Mouse (Mus musculus): Measurements from ENCODE around the gene Fv1. TPM values are rescaled to one million over a fixed set of nuclear protein-coding genes. Genes with fewer than 3 reads are reported as not detected.
"Not testable (repeated sequence)": the region's sequence is repeated elsewhere in the genome, so short reads cannot be mapped to it uniquely, and the experiment has no call there.

Fv1 gene
- polyA plus RNA-seq, 1 experiment from 2014 or later: 16.4 TPM

DNA sequence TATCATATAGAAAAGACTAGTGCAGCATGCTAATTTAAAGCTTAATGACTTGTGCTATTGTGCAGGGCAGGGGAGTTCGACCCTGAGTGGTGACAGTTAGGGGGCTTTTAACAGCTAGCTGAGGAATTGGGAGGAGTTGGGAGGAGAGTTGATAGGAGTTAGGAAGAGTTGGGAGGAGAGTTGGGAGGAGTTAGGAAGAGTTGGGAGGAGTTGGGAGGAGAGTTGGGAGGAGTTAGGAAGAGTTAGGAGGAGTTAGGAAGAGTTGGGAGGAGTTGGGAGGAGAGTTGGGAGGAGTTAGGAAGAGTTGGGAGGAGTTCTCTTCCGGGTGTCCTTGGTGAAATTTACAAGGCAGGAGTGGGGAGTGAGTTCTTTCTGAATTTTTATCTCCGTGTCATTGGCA is 2.0 kb upstream of the Fv1 start:
- WGBS: 54% methylated on average over 3 of the region's 3 CpGs
- peak overlapping the region; percentile 85; the same call in 1 of the 2 replicates for H3K4me3 ChIP-seq
- not testable (repeated sequence) for H3K27ac ChIP-seq; H3K9me3 ChIP-seq; DNase-seq (ENCODE audit: extremely low spot score, low spot score); H3K27me3 ChIP-seq (ENCODE audit: poor library complexity, severe bottlenecking)
- H3K4me1 ChIP-seq: peaks cover 33% of the 10 kb centered on the region
- peaks cover 62% of the 10 kb centered on the region for H3K36me3 ChIP-seq (replicated peaks)

DNA sequence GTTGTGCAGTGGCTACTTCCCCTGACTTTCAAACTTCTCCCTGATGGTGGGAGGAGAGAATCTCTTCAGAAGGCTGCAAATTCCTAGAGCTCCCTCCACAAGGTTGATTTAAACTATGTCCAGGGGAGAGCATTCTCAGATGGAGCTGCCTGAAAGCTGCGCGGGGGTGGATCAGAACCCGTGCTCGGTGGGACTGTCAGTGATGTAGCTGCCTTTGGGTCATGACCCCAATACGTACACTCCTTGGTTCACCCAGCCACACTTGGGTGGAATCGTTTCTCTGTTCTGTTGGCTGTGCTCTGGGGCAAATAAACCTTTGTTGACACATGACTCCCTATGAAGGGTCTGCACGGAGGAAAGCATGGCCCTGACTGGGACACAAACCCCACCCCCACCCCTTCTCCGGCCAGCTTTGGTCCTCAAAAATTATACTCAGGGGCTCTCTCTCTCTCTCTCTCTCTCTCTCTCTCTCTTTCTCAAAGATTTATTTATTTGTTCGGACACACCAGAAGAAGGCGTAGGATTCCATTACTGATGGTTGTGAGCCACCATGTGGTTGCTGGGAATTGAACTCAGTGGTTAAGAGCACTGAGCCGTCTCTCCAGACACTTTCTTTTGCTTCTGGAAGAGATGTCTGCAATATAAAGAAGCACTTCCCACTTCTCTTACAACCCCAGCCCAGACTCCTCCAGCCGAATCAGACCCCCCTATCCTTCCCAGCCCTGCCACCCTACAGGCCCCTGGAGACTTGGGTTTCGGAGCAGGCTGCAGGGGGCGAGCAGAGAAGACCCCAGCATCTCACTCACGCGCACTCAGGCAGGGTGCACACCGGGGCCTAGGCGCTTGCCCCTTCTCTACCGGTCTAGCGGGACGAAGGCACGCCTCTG is 973 bp upstream of the Fv1 start:
- DNase-seq (ENCODE audit: extremely low spot score, low spot score): no peak
- no peaks in the 10 kb centered on the region for H3K27me3 ChIP-seq (ENCODE audit: poor library complexity, severe bottlenecking)
- peaks cover 62% of the 10 kb centered on the region for H3K36me3 ChIP-seq (replicated peaks)
- H3K4me3 ChIP-seq: peak overlapping the region; percentile 85
- H3K9me3 ChIP-seq: peaks cover 3% of the 10 kb centered on the region; the same call in 1 of the 2 replicates
- H3K27ac ChIP-seq: peak overlapping the region; percentile 92
- WGBS: 9% methylated on average over 22 of the region's 22 CpGs
- H3K4me1 ChIP-seq: peaks cover 33% of the 10 kb centered on the region

DNA sequence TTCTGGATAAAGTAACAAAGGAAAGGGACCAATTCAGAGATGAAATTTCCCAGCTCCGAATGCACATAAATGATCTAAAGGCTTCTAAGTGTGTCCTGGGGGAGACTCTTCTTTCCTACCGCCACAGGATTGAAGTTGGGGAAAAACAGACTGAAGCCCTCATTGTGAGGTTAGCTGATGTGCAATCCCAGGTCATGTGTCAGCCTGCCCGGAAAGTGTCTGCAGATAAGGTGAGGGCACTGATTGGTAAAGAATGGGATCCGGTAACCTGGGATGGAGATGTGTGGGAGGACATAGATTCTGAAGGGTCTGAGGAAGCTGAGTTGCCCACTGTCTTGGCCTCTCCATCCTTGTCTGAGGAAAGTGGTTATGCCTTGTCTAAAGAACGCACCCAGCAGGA is 459 bp downstream of the Fv1 start:
- WGBS: 20% methylated on average over 5 of the region's 5 CpGs
- Histone ChIP-seq H3K36me3 (replicated peaks) (peaks cover 63% of the 10 kb centered on the region), H3K4me3 (peak overlapping the region; percentile 85), H3K27me3 (ENCODE audit: poor library complexity, severe bottlenecking) (no peaks in the 10 kb centered on the region), H3K9me3 (peaks cover 3% of the 10 kb centered on the region; the same call in 1 of the 2 replicates), H3K4me1 (peaks cover 33% of the 10 kb centered on the region), H3K27ac (peak overlapping the region; percentile 92)
- DNase-seq (ENCODE audit: extremely low spot score, low spot score): no peak

DNA sequence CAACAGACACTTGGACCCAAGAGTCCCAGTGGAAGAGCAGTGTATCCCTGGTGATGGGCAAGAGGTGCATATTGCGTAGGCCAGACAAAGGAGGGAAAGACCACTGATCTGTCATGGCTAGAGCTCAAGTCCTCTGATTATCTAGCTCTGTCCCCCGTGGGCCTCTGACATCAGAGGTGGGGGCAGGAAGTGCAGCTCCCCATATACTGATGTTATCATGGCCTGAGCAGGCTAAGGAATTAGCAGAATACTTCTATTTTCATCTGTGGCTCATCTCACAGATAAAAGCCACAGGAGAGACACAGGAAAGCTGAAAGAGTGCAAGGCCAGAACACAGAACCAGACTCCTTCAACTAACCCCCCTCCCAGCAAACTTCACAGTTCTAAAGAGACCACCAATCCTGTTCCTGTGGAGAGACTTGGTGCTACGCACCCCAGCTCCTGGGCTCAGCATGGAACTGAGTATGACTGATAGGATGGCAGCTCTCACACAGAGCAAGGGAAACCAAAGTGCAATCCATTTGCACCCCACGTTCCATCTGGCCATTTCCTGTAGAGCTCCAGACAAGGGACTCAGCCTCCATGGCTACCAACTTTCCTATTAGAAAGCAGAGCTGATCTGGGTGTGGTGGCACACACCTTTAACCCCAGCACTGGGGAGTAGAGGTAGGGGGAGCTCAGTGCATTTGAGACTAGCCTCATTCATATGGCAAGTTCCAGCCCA is 7.2 kb downstream of the Fv1 start:
- Histone ChIP-seq H3K4me1 (no peaks in the 10 kb centered on the region; the same call in 1 of the 2 replicates), H3K27me3 (ENCODE audit: poor library complexity, severe bottlenecking) (no peaks in the 10 kb centered on the region), H3K4me3 (no peak overlapping the region), H3K9me3 (no peaks in the 10 kb centered on the region), H3K36me3 (replicated peaks) (peaks cover 97% of the 10 kb centered on the region), H3K27ac (no peak overlapping the region)
- WGBS: 91% methylated on average over 4 of the region's 4 CpGs
- no peak for DNase-seq (ENCODE audit: extremely low spot score, low spot score)

DNA sequence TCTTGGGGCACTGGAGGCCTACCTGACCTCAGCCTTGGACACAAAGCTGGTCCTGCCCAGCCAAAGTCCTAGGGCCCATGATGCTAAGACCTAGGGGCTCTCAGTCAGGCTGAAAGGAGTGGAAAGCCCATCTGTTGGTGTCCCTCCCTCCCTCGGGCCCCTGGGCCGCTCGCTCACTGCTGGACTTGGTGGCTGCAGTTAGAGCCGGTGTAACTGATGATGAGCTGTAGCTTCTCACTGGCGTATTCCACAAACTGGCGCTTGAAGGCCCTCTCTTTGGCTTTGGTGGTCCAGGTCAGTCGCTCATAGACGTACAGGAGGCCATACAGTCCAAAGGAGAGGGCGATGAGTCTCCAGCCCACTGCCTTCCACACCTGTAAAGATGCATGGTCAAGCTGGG is 9.8 kb downstream of the Fv1 start:
- no peak for DNase-seq (ENCODE audit: extremely low spot score, low spot score)
- Histone ChIP-seq H3K4me1 (no peaks in the 10 kb centered on the region; the same call in 1 of the 2 replicates), H3K4me3 (no peak overlapping the region), H3K27ac (no peak overlapping the region), H3K27me3 (ENCODE audit: poor library complexity, severe bottlenecking) (no peaks in the 10 kb centered on the region), H3K36me3 (replicated peaks) (peaks cover 97% of the 10 kb centered on the region), H3K9me3 (no peaks in the 10 kb centered on the region)
- whole genome bisulfite sequencing: 93% methylated on average over 9 of the region's 9 CpGs

DNA sequence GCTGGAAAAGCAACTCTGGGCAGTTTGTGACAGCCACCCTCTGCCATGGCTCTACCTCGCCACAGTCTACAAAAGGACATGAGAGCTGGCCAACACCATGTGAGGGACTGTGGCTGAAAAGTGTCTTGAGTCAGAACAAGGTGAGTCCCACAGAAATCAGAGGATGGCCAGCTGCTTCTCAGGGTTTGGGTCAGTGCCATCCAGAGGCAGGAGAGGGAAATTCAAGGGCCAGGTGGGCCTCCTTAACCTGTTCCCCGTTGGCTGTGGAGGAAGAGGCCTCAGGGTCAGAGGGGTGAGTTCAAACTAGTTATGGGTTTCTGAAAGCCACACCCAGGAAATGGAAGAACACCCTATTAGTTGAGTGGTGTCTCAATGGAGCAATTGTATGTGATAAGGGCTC is 10.7 kb downstream of the Fv1 start:
- WGBS: 91% methylated on average over 2 of the region's 2 CpGs
- H3K4me3 ChIP-seq: no peak overlapping the region

DNA sequence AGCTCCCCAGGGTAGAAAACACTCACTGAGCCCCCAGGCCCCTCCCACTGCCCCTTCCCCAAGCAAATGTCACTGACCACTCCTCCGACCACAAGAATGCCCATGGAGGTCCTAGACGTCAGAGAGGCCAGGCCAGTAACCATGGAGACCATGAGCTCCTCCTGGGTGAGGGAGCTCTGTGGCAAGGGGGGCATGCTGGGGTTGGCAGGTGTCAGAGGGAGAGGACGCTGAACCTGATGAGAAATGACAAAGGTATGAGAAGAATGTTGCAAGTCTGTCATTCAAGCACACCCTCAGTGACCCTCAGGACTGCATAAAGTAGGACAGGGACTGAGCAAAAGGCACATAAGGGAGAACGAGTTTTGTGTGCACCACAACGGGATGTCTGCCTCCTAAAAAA is 11.1 kb downstream of the Fv1 start:
- DNase-seq (ENCODE audit: extremely low spot score, low spot score): no peak
- Histone ChIP-seq H3K4me1 (no peaks in the 10 kb centered on the region; the same call in 1 of the 2 replicates), H3K36me3 (replicated peaks) (peaks cover 97% of the 10 kb centered on the region), H3K4me3 (no peak overlapping the region), H3K27ac (no peak overlapping the region), H3K27me3 (ENCODE audit: poor library complexity, severe bottlenecking) (no peaks in the 10 kb centered on the region), H3K9me3 (no peaks in the 10 kb centered on the region)
- WGBS: 69% methylated on average over 5 of the region's 5 CpGs

More for the DNA sequence above, 10.7 kb downstream of the Fv1 start:
- Histone ChIP-seq H3K9me3 (no peaks in the 10 kb centered on the region), H3K27ac (no peak overlapping the region), H3K4me1 (no peaks in the 10 kb centered on the region; the same call in 1 of the 2 replicates), H3K36me3 (replicated peaks) (peaks cover 97% of the 10 kb centered on the region), H3K27me3 (ENCODE audit: poor library complexity, severe bottlenecking) (no peaks in the 10 kb centered on the region)
- DNase-seq (ENCODE audit: extremely low spot score, low spot score): no peak

DNA sequence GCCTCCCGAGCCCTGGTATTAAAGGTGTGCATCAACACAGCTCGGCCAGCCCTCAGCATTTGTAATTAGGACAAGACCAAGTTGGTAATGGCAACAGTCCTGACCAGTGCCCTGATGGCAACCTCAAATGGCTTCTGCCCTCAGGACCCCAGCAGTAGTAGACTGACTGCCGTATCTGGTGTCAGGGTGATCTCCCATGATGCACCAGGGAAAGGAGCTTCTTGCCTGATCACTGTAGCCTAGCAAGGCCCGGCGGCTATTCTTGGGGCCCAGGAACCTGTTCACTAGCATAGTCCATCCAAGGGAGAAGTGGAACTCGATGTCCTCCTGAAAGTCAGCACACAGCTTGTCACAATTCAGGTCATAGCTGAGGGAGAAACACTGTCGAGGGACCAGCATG is 13.0 kb downstream of the Fv1 start:
- Histone ChIP-seq H3K4me1 (no peaks in the 10 kb centered on the region; the same call in 1 of the 2 replicates), H3K27ac (no peak overlapping the region), H3K27me3 (ENCODE audit: poor library complexity, severe bottlenecking) (no peaks in the 10 kb centered on the region), H3K4me3 (no peak overlapping the region), H3K9me3 (no peaks in the 10 kb centered on the region), H3K36me3 (replicated peaks) (peaks cover 97% of the 10 kb centered on the region)
- WGBS: 95% methylated on average over 7 of the region's 7 CpGs
- no peak for DNase-seq (ENCODE audit: extremely low spot score, low spot score)

DNA sequence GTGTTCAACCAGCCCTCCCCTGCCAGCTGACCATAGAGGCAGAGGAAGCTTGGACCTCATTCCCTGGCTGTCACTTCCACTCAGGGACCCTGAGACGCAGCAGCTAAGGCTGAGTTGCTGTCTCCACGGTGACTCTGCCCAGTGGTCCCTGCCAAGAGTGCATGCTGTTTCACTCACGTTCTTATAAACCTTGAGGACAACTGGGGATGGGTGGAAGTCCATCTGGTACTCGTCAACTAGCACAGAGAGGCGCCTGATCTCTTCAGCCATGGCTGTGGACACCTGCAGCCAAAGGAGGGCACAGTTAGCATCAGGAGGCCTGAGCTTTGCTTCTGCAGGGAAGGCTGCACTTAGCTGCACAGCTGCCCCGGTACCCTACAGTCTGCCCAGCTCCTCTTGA is 14.3 kb downstream of the Fv1 start:
- no peak overlapping the region for H3K27ac ChIP-seq
- WGBS: 90% methylated on average over 6 of the region's 6 CpGs
- no peaks in the 10 kb centered on the region for H3K27me3 ChIP-seq (ENCODE audit: poor library complexity, severe bottlenecking)
- H3K4me1 ChIP-seq: no peaks in the 10 kb centered on the region; the same call in 1 of the 2 replicates
- no peaks in the 10 kb centered on the region for H3K9me3 ChIP-seq
- DNase-seq (ENCODE audit: extremely low spot score, low spot score): no peak
- H3K36me3 ChIP-seq (replicated peaks): peaks cover 99% of the 10 kb centered on the region
- no peak overlapping the region for H3K4me3 ChIP-seq

DNA sequence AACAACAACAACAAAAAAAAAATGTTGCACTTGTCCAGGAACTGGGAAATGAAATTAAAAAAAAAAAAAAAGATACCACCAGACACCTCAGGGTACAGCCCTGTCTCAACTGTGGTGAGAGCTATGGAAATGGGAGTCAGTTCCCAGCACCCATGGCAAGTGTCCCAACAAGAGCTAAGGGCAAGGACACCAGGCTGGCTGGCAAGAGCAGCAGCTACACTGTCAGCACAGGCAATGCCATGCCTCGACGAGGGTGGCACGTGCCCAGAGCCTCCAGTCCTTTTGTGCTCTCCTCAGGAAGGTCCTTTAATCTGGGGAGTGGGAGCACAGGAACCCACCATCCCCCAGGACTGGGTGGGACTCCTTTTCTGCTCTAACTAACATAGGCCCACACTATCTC is 15.4 kb downstream of the Fv1 start:
- Histone ChIP-seq H3K36me3 (replicated peaks) (peaks cover 99% of the 10 kb centered on the region), H3K9me3 (no peaks in the 10 kb centered on the region), H3K27me3 (ENCODE audit: poor library complexity, severe bottlenecking) (no peaks in the 10 kb centered on the region), H3K4me3 (no peak overlapping the region), H3K4me1 (no peaks in the 10 kb centered on the region; the same call in 1 of the 2 replicates), H3K27ac (no peak overlapping the region)
- 89% methylated on average over 3 of the region's 3 CpGs for WGBS
- DNase-seq (ENCODE audit: extremely low spot score, low spot score): no peak

DNA sequence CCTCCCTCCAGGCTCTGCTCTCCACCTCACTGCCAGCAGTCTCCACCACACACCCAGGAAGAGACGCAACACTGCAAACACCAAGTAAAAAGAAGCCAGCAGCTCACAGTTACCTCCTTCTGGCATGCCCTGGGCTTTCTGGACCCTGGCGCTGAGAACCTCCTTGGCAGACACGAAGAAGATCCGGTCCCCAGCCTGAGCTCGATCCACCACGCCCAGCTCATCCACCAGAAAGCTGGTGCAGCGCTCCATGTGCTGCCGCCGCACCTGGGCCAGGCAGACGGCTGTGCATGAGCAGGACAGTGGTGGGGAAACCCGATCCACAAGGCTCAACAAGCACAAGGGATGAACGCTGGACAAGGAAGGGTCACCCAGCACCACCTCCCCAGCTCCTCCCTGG is 17.4 kb downstream of the Fv1 start:
- DNase-seq (ENCODE audit: extremely low spot score, low spot score): no peak
- WGBS: 96% methylated on average over 12 of the region's 12 CpGs
- Histone ChIP-seq H3K36me3 (replicated peaks) (peaks cover 95% of the 10 kb centered on the region), H3K4me1 (no peaks in the 10 kb centered on the region), H3K4me3 (no peak overlapping the region), H3K27me3 (ENCODE audit: poor library complexity, severe bottlenecking) (no peaks in the 10 kb centered on the region), H3K9me3 (no peaks in the 10 kb centered on the region), H3K27ac (no peak overlapping the region)

DNA sequence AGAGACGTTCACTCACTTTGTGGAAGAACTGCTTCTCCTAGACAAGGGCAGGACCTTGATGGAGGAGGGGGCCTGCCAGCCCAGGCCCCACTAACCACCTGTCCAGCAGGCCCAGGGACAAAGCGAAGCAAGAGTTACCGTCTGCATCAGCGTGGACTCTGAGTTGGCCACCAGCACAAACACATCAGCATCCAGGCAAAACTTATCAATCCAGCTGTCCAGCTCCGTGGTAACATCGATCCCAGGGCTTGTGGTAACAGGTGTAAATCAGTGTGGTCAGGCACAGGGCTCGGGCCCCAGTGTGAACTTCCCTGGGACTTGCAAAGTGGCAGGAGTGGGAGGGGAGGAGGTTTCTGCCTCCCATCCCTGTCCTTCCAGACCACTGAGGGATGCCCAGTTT is 18.5 kb downstream of the Fv1 start:
- no peak overlapping the region for H3K4me3 ChIP-seq
- DNase-seq (ENCODE audit: extremely low spot score, low spot score): no peak
- 95% methylated on average over 7 of the region's 7 CpGs for WGBS
- no peaks in the 10 kb centered on the region for H3K9me3 ChIP-seq
- peaks cover 95% of the 10 kb centered on the region for H3K36me3 ChIP-seq (replicated peaks)
- no peaks in the 10 kb centered on the region for H3K27me3 ChIP-seq (ENCODE audit: poor library complexity, severe bottlenecking)
- no peaks in the 10 kb centered on the region for H3K4me1 ChIP-seq
- H3K27ac ChIP-seq: no peak overlapping the region

DNA sequence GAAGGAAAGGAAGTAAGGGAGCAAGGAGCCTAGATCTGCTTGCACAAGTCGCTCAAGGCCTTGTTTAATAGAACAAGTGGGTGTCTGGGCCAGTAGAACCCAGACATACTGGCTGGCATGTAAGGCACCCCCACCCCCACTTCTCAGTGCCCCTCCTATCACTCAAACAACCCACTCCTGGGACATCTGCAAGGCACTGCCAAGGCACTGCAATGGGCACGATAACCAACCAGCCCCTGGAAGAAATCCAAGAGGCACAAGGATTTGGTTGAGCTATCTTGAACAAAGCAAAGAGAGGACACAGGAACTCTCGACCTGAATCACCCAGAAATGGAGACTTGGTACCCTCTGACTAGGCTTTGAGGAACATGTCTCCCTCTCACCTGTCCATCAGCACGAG is 19.5 kb downstream of the Fv1 start:
- Histone ChIP-seq H3K4me1 (no peaks in the 10 kb centered on the region), H3K4me3 (no peak overlapping the region), H3K9me3 (no peaks in the 10 kb centered on the region), H3K27me3 (ENCODE audit: poor library complexity, severe bottlenecking) (no peaks in the 10 kb centered on the region), H3K36me3 (replicated peaks) (peaks cover 95% of the 10 kb centered on the region), H3K27ac (no peak overlapping the region)
- WGBS: 94% methylated on average over 4 of the region's 4 CpGs
- DNase-seq (ENCODE audit: extremely low spot score, low spot score): no peak

Measured in forebrain, embryonic 10.5 days (tissue).